Mouse (Mus musculus) ES-E14 (cell line): ENCODE measurements at regions not wholly inside any gene's neighbourhood (a gene's known extent, or its start where the extent isn't known, plus 50 kb on each side); places are given as distances from the start of the nearest gene placed in this dataset.

ENCODE experiments used
- CHD2 ChIP-seq: IDR thresholded peaks from 2 replicates; pipeline ENCODE4 v1.6.1; 2014; ENCODE audit warnings: mild to moderate bottlenecking, low read depth, low read length, inconsistent platforms
- HCFC1 ChIP-seq: IDR thresholded peaks from 2 replicates; pipeline ENCODE4 v1.6.1; 2012; ENCODE audit warnings: low read length, inconsistent platforms, borderline replicate concordance; ENCODE audit not compliant: insufficient read depth
- MAFK ChIP-seq: IDR thresholded peaks from 2 replicates; pipeline ENCODE4 v1.6.1; 2014; ENCODE audit warnings: mild to moderate bottlenecking, low read depth, low read length, inconsistent platforms; ENCODE audit not compliant: insufficient read depth
- ZC3H11A ChIP-seq: IDR thresholded peaks from 2 replicates; pipeline ENCODE4 v1.6.1; 2012; ENCODE audit warnings: low read depth, mild to moderate bottlenecking, inconsistent platforms, low read length, borderline replicate concordance
- ZNF384 ChIP-seq: IDR thresholded peaks from 2 replicates; pipeline ENCODE4 v1.6.1; 2012; ENCODE audit warnings: low read depth, low read length, inconsistent platforms

DNA sequence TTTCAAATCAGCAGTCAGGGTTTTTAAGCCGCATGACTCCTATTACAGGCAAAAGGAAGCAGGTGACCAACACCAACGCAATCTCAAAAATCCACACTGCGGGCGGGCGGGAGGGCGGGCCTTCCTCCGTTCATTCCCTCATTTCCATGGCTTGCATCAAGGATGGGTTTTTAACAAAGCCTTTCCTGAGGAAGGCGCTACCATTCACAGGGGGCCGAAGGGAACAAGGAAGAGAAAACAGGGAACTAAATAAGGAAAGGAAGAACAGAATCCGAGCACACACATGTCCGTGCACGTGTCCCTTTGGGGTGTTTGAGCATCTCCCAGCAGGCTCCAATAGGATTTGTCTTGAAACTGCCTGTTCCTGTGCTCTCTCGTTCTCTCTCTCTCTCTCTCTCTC lies 421.0 kb upstream of the Jarid2 start:
- TF ChIP-seq HCFC1, result no peak
- TF ChIP-seq MAFK, result no peak
- no peak for TF ChIP-seq ZC3H11A
- TF ChIP-seq ZNF384, result no peak
- TF ChIP-seq CHD2, result no peak
